Mouse (Mus musculus) small intestine, adult 2 months (tissue): ENCODE results near the gene Mmp2.

Experiments
- CTCF ChIP-seq: fragments of 200-500 bp; IDR thresholded peaks from 2 replicates; pipeline ENCODE4 v1.5.1; 2012; ENCODE audit warnings: low read depth, mild to moderate bottlenecking, control low read depth, inconsistent platforms, low read length, moderate library complexity, mixed read lengths; ENCODE audit not compliant: insufficient replicate concordance, insufficient read length; ENCODE audit errors: extremely low read depth
- POLR2A ChIP-seq: fragments of 200-500 bp; IDR thresholded peaks from 2 replicates; pipeline ENCODE4 v1.6.1; 2012; ENCODE audit warnings: low read depth, mild to moderate bottlenecking, control low read depth, inconsistent platforms, low read length, moderate library complexity

GRCm38 (mm10) chr8:92875795-92876194 lies 48.7 kb downstream of the Mmp2 start:
- TF ChIP-seq CTCF (no peak), POLR2A (no peak)
